Mouse (Mus musculus): Measurements from ENCODE around the gene Prdm10.

The Prdm10 gene

GRCm38 (mm10) chr9:31280366-31281010 lies at the start of gene Prdm10:
Gene Prdm10, plus strand, starts transcription at chr9:31280538.
- DNase-seq (ENCODE audit: low spot score) = peak; percentile 99

DNA sequence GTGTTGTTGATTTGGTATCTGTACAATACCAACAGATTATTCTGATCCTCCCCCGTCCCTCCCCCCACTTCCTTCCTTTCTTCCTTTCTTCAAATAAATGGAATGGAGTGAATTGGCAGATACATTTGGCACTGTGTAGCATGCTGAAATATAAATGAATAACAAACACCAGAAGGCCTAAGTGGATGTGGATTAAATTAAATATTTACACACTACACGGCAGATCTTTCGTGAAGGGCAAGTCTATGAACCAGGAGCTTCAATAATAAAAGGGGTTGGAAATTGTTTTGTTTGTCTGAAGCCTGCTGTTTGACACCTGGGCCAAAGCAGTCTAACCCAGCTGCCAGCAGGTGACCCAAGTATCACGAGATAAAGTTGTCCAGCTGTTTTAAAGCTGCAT lies 45.3 kb upstream of the Prdm10 start:
- no peak for DNase-seq (ENCODE audit: low spot score)

GRCm38 (mm10) chr9:31235489-31235888 lies 44.8 kb upstream of the Prdm10 start:
- DNase-seq (ENCODE audit: low spot score) = no peak

- no peak for DNase-seq (ENCODE audit: low spot score)
Observed at GRCm38 (mm10) chr9:31236079-31236478, 44.3 kb upstream of the Prdm10 start.

GRCm38 (mm10) chr9:31238526-31238925 lies 41.8 kb upstream of the Prdm10 start:
- no peak for DNase-seq (ENCODE audit: low spot score)

- DNase-seq (ENCODE audit: low spot score) = no peak
Observed at GRCm38 (mm10) chr9:31239551-31239950, 40.8 kb upstream of the Prdm10 start.

DNA sequence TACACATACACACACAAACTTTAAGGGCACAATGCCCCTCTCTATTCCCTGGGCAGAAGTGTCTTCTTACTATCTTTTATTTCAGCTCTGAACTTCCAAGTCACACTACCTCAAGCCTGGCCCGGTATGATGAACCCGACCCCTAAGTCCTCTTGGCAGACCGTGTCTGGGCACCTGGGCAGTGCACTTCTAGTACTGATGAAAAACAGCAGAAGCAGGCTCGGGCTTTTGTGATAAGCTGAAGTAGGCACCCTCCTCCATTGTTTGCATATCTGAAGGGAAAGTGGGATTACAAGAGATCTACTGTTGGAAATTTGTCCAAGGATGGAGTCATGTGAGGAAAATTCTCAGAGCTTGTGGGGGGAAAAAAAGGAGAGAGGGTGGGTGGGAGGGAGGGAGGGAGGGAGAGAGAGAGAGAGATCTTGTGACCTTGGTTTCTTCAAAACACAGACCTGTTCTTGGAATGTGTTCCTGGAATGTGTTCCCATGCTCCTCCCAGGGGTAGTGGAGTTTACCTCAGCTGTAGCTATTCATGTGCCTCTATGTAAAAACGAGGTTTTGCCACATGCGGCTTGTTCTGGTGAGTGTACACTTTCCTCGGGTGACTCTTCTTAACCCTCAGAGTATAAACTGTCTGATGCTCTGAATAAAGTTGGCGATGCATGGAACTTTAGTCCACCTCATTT lies 39.7 kb upstream of the Prdm10 start:
- no peak for DNase-seq (ENCODE audit: low spot score)

GRCm38 (mm10) chr9:31241208-31241699 lies 39.1 kb upstream of the Prdm10 start:
- no peak for DNase-seq (ENCODE audit: low spot score)

DNA sequence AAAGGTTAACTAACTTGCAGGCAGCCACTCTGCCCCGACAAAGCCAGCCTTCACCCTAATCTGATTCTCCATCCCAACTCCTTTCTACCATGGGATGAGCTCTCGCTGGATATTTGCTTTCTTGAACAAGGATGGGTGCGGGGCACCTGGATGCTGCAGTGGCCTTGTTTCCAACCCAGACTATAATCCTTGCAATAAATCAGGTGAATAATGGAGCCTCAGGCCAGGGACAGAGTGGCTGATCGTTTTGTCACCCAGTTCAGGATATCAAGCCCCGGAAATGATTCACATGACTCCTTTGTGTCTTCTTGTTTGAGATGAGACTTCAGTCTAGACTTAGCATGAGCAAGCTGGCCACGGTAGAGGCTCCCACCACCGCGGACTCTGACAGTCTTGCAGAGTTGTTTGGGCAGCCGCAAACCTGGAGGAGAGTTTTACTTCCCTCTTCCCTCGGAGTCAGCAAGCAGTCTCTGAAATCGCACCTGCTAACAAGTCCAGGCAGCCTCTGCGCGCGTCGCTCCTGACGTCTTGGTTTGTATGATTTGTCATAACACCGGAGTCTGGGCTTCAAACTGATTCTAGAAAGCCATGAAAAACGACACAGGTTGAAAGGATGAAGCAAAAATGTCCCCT lies 36.9 kb upstream of the Prdm10 start:
- no peak for DNase-seq (ENCODE audit: low spot score)

GRCm38 (mm10) chr9:31243939-31244333 lies 36.4 kb upstream of the Prdm10 start:
- DNase-seq (ENCODE audit: low spot score) = no peak

- no peak for DNase-seq (ENCODE audit: low spot score)
Observed at GRCm38 (mm10) chr9:31245006-31245405, 35.3 kb upstream of the Prdm10 start.

- no peak for DNase-seq (ENCODE audit: low spot score)
Observed at GRCm38 (mm10) chr9:31246421-31246820, 33.9 kb upstream of the Prdm10 start.

GRCm38 (mm10) chr9:31247447-31248220 lies 32.7 kb upstream of the Prdm10 start:
- no peak for DNase-seq (ENCODE audit: low spot score)

- DNase-seq (ENCODE audit: low spot score) = no peak
Observed at GRCm38 (mm10) chr9:31252182-31252799, 28.0 kb upstream of the Prdm10 start.

DNA sequence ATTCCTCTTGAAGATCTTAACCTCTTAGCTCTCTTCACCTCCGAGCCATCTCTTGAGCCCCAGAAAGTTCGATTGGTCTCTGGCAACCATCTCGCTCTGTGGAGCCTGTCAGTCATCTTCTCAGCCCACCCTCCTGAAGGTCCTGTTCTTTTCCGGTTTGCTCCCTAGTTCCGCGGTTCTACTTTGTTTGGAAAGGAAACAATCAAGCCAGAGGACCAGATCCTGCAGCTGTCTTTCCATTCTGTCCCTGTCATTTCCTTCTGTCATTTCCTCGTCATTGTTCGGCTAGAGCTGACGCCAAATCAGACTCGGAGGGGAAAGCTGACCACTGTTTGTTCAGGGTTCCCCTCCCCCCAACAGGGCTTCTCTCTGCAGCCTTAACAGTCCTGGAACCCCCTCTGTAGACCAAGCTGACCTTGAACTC lies 27.0 kb upstream of the Prdm10 start:
- DNase-seq (ENCODE audit: low spot score) = peak; percentile 45

GRCm38 (mm10) chr9:31253866-31254696 lies 26.3 kb upstream of the Prdm10 start:
- no peak for DNase-seq (ENCODE audit: low spot score)

DNA sequence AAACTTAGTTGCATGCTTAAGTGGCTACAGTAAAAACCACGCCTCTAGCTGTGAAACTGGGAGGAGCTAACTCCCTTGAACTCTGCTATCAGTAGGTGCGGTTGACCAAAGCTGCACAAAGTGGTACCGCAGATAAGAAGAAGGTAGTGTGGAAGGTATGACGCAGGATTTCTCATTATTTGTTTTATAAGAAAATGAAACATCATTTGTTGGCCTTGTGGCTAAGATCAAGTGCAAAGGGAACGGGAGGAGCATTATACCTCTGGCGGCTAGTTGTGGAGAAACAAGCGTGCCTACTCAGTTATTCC lies 25.7 kb upstream of the Prdm10 start:
- no peak for DNase-seq (ENCODE audit: low spot score)

DNA sequence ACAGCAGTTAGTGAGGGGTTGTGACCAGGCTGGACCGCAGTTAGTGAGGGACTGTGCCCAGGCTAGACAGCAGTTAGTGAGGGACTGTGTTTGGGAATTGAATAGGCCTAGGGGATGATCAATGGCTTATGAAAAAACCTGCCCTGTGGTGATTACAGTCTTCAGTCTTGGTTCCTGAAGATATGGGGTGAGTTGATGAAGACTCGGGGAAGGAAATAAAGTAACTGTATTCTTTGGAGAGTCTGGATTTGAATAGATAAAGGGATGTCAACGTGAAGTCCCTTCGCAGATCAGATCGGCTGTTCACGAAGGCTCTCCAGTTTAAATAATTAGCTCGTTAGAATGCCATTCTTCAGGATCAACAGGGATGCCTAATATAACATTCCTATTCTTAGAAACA lies 24.4 kb upstream of the Prdm10 start:
- no peak for DNase-seq (ENCODE audit: low spot score)

GRCm38 (mm10) chr9:31258237-31258636 lies 22.1 kb upstream of the Prdm10 start:
- no peak for DNase-seq (ENCODE audit: low spot score)

GRCm38 (mm10) chr9:31260219-31260618 lies 20.1 kb upstream of the Prdm10 start:
- DNase-seq (ENCODE audit: low spot score) = no peak
